Mouse (Mus musculus): Measurements from ENCODE around the gene Gprin3.
"Not testable (repeated sequence)": the region's sequence is repeated elsewhere in the genome, so short reads cannot be mapped to it uniquely, and the experiment has no call there.

Gprin3 gene

GRCm38 (mm10) chr6:59351108-59351789, 74.8 kb downstream of the Gprin3 start:
- in situ Hi-C loops (cut with MboI; ENCODE audit: low sequenced_read_pairs) = no loop called here

DNA sequence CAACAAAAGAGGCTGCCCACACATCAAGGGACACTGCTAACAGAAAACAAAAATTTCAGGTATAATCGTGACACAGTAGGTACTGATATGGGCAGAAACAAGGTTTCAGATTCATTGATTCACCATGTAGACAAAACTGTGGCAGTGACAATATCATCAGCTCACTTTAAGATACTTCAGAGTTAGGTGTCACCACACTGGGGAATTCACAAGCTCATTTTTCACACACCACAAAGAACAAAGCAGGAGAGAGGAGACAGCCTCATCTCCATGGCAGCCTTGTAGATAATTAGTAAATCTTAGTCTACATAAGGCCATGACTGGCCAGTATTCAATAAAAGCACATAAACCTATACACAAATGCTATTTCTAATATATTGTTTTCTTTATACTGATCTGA, 77.4 kb downstream of the Gprin3 start:
- in situ Hi-C loops (cut with MboI; ENCODE audit: low sequenced_read_pairs) = no loop called here

- in situ Hi-C loops (cut with MboI; ENCODE audit: low sequenced_read_pairs) = no loop called here
Observed at GRCm38 (mm10) chr6:59341146-59341545, 84.9 kb downstream of the Gprin3 start.

- in situ Hi-C loops (cut with MboI; ENCODE audit: low sequenced_read_pairs) = no loop called here
Observed at GRCm38 (mm10) chr6:59328297-59328696, 97.8 kb downstream of the Gprin3 start.

DNA sequence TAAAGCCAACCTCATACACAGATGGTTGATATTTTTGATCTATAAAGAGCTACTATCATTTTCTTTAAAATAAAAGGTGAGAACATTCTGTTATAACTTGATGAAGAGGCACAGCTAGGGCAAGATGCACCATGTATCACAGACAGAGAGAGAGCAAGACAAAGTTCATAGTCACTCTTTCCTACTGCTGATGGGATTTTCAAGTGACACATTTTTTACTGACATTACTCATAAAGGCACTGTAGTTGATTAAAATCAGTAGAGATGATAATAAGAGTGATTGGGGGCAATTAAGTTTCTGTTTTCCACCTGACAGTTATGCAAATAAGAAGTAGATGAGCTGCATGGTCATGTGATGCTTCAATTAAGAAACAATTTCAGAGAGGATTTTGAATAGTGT, 110.2 kb downstream of the Gprin3 start:
- in situ Hi-C loops (cut with MboI; ENCODE audit: low sequenced_read_pairs) = no loop called here

DNA sequence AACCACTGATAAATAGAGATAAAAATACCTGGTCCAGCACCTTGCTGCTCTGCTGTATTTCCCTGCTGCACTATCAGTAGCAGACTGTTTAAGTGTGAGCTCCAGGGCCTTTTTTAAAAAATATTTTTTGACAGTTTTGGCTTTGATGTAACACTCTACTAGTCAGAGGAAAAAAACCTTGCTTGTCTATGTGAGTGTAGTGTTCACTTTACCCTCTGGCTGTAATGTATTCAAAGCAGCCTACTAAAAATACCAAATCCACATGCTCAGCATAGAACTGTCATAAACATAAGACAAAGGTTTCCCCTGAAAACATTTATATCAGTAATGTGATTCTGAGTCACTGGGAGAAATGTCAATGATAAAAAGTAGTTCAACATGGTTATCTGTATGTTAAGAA, 111.0 kb downstream of the Gprin3 start:
- in situ Hi-C loops (cut with MboI; ENCODE audit: low sequenced_read_pairs) = no loop called here

- in situ Hi-C loops (cut with MboI; ENCODE audit: low sequenced_read_pairs) = no loop called here
Observed at GRCm38 (mm10) chr6:59313162-59313561, 112.9 kb downstream of the Gprin3 start.

DNA sequence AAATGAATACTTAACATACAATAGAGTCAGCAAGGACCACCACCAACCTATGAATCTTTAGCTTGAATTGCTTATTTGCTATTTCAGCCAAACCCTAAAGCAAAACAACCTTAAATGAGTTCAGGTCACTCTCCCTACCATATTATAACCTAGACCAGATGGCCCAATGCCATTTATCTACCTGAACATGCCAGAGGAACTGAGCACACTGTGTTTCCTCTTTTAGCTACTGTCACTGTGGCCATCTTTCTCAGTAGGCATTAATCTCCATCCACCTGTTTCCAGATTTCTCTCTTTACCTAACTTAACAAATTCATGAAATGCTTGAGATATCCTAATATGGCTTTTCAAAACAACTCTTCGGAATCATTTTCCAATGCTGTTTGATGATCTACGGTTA, 114.9 kb downstream of the Gprin3 start:
- in situ Hi-C loops (cut with MboI; ENCODE audit: low sequenced_read_pairs) = no loop called here

DNA sequence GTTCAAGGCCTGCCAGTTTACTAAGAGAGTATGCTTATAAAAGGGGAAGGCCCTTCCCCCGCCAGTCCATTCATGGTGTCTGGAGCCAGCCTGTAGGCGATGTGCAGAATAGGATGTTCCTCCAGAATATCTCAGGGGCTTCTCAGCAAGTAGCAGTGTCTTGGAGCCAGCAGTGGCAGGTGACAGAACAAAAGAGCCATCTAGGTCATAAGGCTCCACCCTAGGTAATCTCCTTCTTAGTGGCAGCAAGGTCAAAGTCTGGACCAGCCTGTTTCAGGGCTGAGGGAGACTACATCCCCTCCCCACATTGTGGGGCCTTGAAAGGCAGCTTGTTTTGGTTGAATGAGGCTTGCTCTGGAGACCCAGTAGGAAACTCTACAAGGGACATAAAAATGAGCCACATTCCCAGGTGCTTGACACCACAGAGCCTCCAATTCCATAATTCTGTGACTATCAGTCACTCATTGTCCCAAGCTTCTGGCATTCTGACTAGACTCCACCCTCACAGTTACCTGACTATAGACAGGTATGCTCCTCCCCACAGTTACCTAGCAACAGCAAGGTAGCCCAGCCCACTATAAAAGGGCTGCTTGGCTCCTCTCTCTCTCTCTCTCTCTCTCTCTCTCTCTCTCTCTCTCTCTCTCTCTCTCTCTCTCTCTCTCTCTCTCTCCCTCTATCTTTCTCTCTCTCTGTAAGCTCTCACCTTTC, 121.7 kb downstream of the Gprin3 start:
- in situ Hi-C loops (cut with MboI; ENCODE audit: low sequenced_read_pairs) = not testable (repeated sequence)

DNA sequence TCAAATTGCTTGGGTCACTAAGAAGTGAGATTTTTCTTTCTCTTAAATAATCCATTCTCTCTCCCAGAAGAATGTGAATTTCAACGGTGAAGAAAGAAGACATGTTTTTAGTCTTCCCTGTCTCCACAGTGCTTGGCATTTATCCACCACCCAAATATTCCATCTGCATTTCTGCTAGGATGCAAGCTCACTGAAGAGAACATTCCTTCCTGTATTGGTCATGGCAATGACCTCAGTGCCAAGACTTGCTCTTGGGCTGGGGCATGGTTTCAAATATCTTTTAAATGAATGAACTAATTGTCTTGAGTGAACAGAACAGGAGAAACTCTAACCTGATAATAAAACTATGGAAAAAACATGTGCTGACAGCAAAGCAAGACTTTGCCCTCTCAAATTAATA, 123.1 kb downstream of the Gprin3 start:
- in situ Hi-C loops (cut with MboI; ENCODE audit: low sequenced_read_pairs) = no loop called here

All from CH12F3 (cell line).